13 mouse cellular contexts compared by ENCODE assay signal in the genomic region with DNA sequence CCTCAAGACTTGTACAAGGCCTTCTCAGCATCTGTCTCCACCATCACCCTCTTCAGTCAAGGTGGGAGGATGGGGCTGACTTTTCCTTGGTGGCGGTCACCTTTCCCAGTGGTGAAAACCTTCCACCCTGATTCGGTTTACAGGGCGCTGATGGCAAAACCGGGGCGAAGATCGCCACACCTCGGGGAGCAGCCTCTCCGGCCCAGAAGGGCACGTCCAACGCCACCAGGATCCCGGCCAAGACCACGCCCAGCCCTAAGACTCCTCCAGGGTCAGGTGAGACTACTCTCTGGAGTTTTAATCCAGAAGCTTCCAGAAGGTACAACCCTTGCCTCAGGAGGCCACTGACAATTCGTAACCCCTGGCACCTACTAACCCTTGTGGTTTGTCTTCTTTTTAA.
DNase-seq lines count a peak whose midpoint lies in the region.
"Had no signal": no experiment of that assay in that cellular context is flagged by ENCODE, and none has a peak within 500 bp of the region (broad histone marks: within the 10 kb centered on the region; RNA-seq: fewer than 3 reads in every experiment).

No protein-coding gene starts in this region.

- DNase-seq in adrenal gland, adult 2 months: peak; percentile 35
- no peak for DNase-seq in adrenal gland, adult (ENCODE audit: inconsistent age in 2 of 2, low spot score in 1 of 2)
- DNase-seq in adrenal gland, postnatal 25 days: peak; percentile 30
- no peak for DNase-seq in adrenal gland, adult 8-10 months
- peak; percentile 62 for DNase-seq in fat pad, adult 2 months (ENCODE audit: extremely low read depth, low read depth, low spot score)
- no peak for DNase-seq in adipocyte (ENCODE audit: low spot score)
- no peak for DNase-seq in frontal cortex, postnatal 25 days (ENCODE audit: low spot score in 2 of 2)
- DNase-seq: cerebellum, adult 11 months; cerebellum, adult 2 months; cerebellum, adult 9-11 months; gastrocnemius, postnatal 14 days; heart, postnatal 4 days; kidney, adult 18-20 months had no signal

Comparison
In these comparisons a context has a peak if more than half of its experiments do, and no peak if none do; other contexts are left out.
1. DNase-seq: peak in adrenal gland, adult 2 months (single experiment), adrenal gland, postnatal 25 days (single experiment) and fat pad, adult 2 months (single experiment); none in adrenal gland, adult (0 of 2), adrenal gland, adult 8-10 months (single experiment), adipocyte (single experiment) and frontal cortex, postnatal 25 days (0 of 2).